Mouse (Mus musculus): ENCODE measurements around the gene Olfr1219.
A peak's percentile ranks its signal among the peaks of the same experiment; 100 is the strongest.

Gene Olfr1219

DNA sequence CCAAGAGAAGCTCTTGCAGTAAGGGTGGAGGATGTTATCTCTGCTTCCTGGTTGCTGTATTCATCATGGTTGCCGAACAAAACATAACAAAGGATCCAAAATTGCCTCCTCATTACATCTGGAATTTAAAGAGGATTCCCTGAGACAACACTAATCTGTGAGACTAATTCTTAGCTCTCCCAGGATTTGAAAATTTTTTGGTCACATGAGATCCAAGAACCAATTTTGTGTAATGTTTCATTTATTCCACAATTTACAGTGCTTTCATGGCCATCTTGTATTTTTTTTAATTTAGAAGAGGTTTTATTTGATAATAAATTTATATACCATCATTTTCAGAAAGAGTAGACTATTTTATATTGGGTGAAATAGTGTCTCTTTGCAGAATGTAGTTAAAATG is at the start of gene Olfr1219:
Olfr1219 (minus strand) TSS at position 101 of the 400 bp plus-strand sequence.
- no peak for DNase-seq (ENCODE audit: extremely low read depth, low read depth)

DNA sequence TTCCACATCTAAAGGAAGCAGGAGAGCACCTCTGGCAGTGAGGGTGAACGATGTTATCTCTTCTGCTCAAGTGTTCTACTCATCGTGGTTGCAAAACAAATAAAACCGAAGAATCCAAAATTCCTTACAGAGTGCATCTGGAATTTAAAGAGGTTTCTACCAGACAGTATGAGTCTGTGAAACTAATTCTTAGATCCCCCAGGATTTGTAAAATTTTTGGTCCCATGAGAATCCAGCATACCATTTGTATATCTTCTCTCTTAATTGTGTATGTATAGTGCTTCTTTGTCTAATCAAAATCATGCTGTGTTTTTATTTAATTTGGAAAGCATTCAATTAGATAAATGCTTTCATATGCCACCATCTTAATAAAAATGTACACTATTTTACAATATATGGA is 49.6 kb upstream of the Olfr1219 start, which contains the start of gene Olfr1222:
Olfr1222 (minus strand) TSS at position 101 of the 400 bp plus-strand sequence.
- DNase-seq (ENCODE audit: extremely low read depth, low read depth) = no peak

DNA sequence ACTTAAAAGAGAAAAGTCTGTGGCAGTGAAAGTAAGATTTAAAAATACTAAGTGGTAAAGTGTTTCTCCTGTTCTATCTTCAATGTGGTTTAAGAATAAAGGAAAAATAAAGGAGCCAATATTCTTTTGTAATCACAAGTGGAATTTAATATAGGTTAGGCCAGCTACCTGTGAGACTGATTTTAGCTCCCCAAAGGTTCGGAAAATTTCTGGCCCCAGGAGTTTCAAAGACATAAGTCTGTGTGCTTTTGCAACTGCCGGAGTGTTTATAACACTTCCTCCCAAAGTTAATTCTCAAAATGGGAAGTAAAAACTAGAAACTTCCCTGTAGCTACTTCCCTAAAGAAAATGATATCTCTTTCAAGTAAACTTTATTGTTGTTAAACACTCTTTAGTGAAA is 33.9 kb upstream of the Olfr1219 start, which contains the start of gene Olfr1221:
Olfr1221 (minus strand) TSS at position 101 of the 400 bp plus-strand sequence.
- peak; percentile 33 for DNase-seq (ENCODE audit: extremely low read depth, low read depth)

DNA sequence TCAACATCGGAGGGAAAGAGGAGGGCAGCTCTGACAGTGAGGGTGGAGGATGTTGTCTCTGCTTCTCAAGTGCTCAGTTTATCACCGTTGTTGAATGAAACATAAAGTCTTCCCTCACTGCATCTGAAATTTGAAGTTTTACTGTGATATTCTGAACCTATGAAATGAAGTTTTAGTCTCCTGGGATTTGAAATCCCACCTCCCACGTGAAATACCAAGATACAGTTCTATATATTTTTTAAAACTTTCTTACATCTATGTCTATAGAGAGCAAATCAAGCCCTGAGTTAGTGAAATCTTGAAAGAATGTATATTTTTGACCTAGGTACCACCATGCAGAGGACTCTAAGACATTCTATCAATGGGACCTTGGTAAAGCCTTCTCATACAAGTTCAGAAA is 23.4 kb upstream of the Olfr1219 start, which contains the start of gene Olfr1220:
Olfr1220 (minus strand) TSS at position 101 of the 400 bp plus-strand sequence.
- DNase-seq (ENCODE audit: extremely low read depth, low read depth) = no peak

DNA sequence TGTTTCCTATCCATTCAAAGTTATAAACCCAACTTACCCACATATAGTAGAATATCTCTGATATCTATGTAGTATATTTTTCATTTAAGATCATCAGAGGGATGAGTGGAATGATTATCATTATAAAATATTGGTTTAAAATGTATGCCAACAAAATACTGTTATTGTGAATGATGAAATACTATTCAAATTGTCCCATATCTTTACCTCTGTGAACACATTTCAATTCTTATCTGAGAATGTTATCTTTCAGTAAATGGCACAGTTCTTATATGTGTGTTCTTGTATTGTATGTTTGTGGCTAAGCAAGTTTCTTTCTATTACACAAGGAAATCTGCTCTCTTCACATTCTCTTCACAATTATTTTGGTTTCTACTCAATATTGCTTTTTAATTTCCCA is 22.3 kb upstream of the Olfr1219 start:
- no peak for DNase-seq (ENCODE audit: extremely low read depth, low read depth)

DNA sequence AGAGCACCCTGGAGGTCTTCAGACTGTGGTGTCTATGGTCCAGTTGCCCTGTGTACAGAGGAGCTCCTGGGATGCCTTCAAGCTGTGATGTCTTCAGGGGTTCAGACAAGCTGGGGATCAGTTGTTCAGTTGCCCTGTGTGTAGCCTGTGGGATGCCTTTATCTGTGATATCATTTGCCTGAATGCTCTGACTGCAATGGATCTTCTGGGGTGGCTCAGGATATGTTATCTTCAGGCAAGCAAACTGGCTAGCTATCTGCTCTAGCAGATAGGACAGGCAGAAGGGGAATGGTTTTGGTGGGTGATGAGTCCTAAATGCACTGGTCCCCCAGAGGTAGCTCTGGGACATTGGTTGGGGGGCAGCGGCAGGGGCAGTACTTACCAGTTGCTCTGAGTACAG is 10.5 kb upstream of the Olfr1219 start:
- DNase-seq (ENCODE audit: extremely low read depth, low read depth) = no peak

DNA sequence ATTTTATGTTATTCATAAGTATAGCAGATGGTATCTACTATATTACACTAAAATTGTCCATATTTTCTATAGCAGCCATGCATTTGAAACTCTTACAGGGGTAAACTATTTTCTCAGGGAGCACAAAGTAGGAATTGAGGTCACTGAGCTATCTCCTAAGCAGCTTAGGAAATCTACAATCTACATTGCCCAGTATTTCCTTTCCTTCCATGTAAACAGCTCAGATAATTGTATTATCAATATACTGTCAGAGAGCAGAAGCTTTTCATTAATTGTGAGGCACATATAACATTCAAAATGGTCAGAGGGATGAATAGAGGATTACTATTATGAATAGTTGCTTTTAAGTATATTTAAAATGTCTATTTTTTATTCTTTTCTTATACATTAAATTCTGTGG is 1.8 kb downstream of the Olfr1219 start:
- DNase-seq (ENCODE audit: extremely low read depth, low read depth) = no peak

DNA sequence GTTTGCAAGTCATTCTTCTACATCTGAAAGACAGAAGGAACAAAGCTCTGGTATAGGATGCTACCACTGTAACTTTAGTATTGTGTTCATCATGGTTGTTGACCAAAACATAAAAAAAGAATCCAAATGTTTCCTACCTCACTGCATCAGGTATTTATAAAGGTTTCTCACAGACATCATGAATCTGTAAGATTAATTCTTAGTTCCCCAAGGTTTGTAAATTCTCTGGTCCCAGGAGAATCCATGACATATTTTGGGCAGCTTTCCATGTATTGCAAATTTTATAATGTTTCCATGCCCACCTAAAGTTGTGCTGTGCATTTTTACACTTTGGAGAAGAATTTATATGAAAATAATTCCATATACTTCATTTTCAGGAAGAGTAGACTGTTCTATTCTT is 22.2 kb downstream of the Olfr1219 start, which contains the start of gene Olfr1218:
Olfr1218 (minus strand) TSS at position 101 of the 400 bp plus-strand sequence.
- no peak for DNase-seq (ENCODE audit: extremely low read depth, low read depth)

DNA sequence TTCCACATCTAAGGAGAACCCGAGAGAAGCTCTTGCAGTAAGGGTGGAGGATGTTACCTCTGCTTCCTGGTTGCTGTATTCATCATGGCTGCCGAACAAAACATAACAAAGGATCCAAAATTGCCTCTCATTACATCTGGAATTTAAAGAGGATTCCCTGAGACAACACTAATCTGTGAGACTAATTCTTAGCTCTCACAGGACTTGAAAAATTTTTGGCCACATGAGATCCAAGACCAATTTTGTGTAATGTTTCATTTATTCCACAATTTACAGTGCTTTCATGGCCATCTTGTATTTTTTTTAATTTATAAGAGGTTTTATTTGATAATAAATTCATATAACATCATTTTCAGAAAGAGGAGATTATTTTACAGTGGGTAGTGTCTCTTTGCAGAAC is 51.3 kb downstream of the Olfr1219 start, which contains the start of gene Olfr1217:
Olfr1217 (minus strand) TSS at position 101 of the 400 bp plus-strand sequence.
- no peak for DNase-seq (ENCODE audit: extremely low read depth, low read depth)
